Mouse (Mus musculus) left cerebral cortex, adult 18-20 months (tissue): ENCODE measurements around the gene Gng5. TPM values are rescaled to one million over a fixed set of nuclear protein-coding genes. Genes with fewer than 3 reads are reported as not detected.

Experiments
- DNase-seq, 2 experiments: peaks; one replicate each; pipeline ENCODE4 v3.0.0; 2021 to 2022; ENCODE audit warnings: low spot score in 2 of 2, mixed read lengths in 1 of 2
- total RNA-seq, 2 experiments: library from RNA; stranded (reverse); gene quantifications; 2 replicates each; pipeline ENCODE4 v1.2.3; 2021

Gene Gng5
- total RNA-seq, 2 experiments from 2014 or later = 48.4 to 49.5 TPM

DNA sequence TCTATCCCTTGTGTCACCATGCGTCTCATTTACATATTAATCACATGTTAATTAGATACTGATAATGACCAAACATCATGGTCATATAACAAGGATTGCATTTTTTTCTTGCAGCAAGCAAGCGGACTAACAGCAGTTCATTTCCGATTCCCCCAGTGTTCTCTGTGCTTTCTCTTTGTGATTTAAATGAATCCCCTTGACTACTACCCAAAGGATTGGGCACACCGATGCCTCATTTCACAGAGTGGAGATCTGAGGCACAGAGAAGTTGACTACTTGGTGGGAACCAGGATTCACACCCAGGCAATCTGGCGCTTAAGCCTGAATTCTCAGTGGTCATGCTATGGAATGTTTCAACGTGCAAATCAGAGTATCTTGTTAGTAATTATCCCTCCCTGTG is 35.4 kb downstream of the Gng5 start:
- no peak for DNase-seq

- DNase-seq = no peak
Observed at GRCm38 (mm10) chr3:146540521-146541273, 41.1 kb downstream of the Gng5 start.

DNA sequence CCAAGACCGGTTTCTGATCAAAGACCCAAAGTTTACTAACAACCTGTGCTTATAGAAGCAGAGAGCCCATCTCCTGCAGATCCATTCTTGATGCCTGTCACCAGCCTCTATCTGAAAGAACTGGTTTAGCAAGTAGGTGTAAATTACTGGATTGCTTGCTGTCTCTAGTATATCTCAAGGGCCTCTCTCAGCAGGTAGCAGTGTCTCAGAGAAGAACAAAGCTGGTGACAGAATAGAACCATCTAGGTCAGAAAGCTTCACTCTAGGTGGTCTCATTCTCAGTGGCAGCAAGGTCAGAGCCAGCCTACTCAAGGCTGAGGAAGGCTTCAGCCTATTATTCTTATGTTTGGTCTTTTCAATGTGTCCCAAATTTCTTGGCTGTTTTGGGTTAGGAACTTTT is 44.0 kb downstream of the Gng5 start:
- no peak for DNase-seq

DNA sequence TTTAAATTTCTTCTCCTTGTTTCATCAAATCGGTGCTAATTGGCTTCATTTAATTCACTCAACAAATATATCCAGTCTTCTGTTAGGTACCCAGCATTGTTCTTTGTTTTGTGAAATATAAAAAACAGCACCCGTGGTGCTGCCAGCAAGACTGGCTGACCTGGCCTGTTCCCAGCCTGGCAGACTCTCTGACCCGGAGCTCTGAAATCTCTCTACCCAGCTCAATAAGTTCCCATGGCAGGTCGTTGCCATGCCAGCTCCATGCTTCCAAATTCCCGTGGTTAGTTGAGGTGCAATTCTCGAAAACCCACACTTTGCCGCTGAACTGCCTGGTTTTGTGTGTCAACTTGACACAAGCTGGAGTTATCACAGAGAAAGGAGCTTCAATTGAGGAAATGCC is 55.2 kb downstream of the Gng5 start:
- no peak for DNase-seq

Other genes starting within 250 kb of the Gng5 start
- 10 to 100 TPM; 91.0 to 96.5 TPM for gene Ssx2ip, start 95.2 kb upstream of the Gng5 start, total RNA-seq
- gene Ctbs, start 50.0 kb upstream of the Gng5 start, total RNA-seq = 1 to 10 TPM; 6.5 to 7.5 TPM
- gene Spata1, start 54 bp upstream of the Gng5 start, total RNA-seq = 1 to 10 TPM; 2.5 to 3.4 TPM
- 10 to 100 TPM; 16.4 to 16.7 TPM for gene Rpf1, start 21.6 kb downstream of the Gng5 start, total RNA-seq
- gene Uox, start 70.6 kb downstream of the Gng5 start, total RNA-seq = under 1 TPM in 1 of 2 experiments, not detected in 1; 0.37 TPM
- gene Dnase2b, start 115.8 kb downstream of the Gng5 start, total RNA-seq = not detected
- gene 4930503B20Rik, start 151.5 kb downstream of the Gng5 start, total RNA-seq = not detected
- under 1 TPM; 0.23 to 0.59 TPM for gene Samd13, start 185.8 kb downstream of the Gng5 start, total RNA-seq